Mouse (Mus musculus): ENCODE data around the gene Ryr1.

GRCm38 (mm10) chr7:29019447-29020220 is 105.3 kb downstream of the Ryr1 start:
- no peak for TF ChIP-seq POLR2A (IDR thresholded peaks at IDR 0.05; ENCODE audit: low read depth, low read length)
- TF ChIP-seq CTCF (IDR thresholded peaks at IDR 0.05; ENCODE audit: extremely low read depth, insufficient read length, insufficient replicate concordance, low read depth, low read length), result no peak
